Comparison of ENCODE assay signal across 17 mouse cellular contexts in the genomic region with DNA sequence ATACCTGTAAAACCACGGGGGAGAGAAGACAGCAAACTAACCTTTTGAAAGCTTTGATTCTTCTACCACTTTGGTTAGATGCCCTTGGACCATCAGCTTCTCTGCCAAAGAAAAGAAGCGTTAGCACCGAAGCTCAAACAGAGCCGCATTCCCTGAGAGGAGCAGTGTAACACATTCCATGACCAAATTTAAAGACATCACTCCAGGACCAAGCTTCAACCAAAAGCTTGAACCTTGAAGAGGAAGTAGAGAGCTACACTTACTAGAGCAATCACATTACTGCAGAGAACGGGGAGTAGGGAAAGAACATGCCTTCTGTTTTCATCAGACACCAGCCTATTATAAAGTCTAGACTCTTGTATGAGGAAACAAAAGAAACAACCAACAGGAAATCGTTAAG.
DNase-seq lines count a peak whose midpoint lies in the region; ATAC-seq lines count a peak whose summit lies in the region.
"Had no signal": no experiment of that assay in that cellular context is flagged by ENCODE, and none has a peak within 500 bp of the region (broad histone marks: within the 10 kb centered on the region; RNA-seq: fewer than 3 reads in every experiment).

No protein-coding gene starts in this region.

- intact Hi-C loops in left cerebral cortex, postnatal 10 days (cut with DNase I): no loop called here

- no peaks in the 10 kb centered on the region for H3K4me1 ChIP-seq in kidney, embryonic 15.5 days
- no peaks in the 10 kb centered on the region for H3K4me1 ChIP-seq in midbrain, embryonic 11.5 days (ENCODE audit: control insufficient read depth, insufficient read depth, low read length)
- H3K4me1 ChIP-seq in midbrain, embryonic 16.5 days (ENCODE audit: control insufficient read depth, insufficient read depth, low read length): no peaks in the 10 kb centered on the region
- peaks cover 16% of the 10 kb centered on the region for H3K4me1 ChIP-seq in heart, embryonic 16.5 days (ENCODE audit: control insufficient read depth, insufficient read depth, low read length)
- H3K4me1 ChIP-seq in stomach, embryonic 16.5 days (ENCODE audit: control insufficient read depth, insufficient read depth, low read length): peaks cover 5% of the 10 kb centered on the region; the same call in 1 of the 2 replicates
- H3K4me1 ChIP-seq: hindbrain, embryonic 12.5 days; midbrain, embryonic 10.5 days had no signal

- peaks cover 16% of the 10 kb centered on the region; the same call in 1 of the 2 replicates for H3K36me3 ChIP-seq in kidney, embryonic 15.5 days
- H3K36me3 ChIP-seq in midbrain, embryonic 11.5 days (ENCODE audit: control insufficient read depth, insufficient read depth, low read length): no peaks in the 10 kb centered on the region
- no peaks in the 10 kb centered on the region for H3K36me3 ChIP-seq in midbrain, embryonic 16.5 days (ENCODE audit: control insufficient read depth, insufficient read depth, low read length)
- peaks cover 4% of the 10 kb centered on the region; the same call in 1 of the 2 replicates for H3K36me3 ChIP-seq in heart, embryonic 16.5 days (ENCODE audit: control insufficient read depth, insufficient read depth)
- H3K36me3 ChIP-seq in stomach, embryonic 16.5 days (ENCODE audit: control insufficient read depth, insufficient read depth, low read length): peaks cover 4% of the 10 kb centered on the region; the same call in 1 of the 2 replicates
- H3K36me3 ChIP-seq: hindbrain, embryonic 12.5 days had no signal

- H3K9ac ChIP-seq in kidney, embryonic 15.5 days: no peak overlapping the region
- H3K9ac ChIP-seq in midbrain, embryonic 11.5 days (ENCODE audit: low read length): no peak overlapping the region
- no peak overlapping the region for H3K9ac ChIP-seq in midbrain, embryonic 16.5 days (ENCODE audit: low read depth, low read length)
- H3K9ac ChIP-seq in heart, embryonic 16.5 days (ENCODE audit: low read length): peak overlapping the region; percentile 66
- no peak overlapping the region for H3K9ac ChIP-seq in stomach, embryonic 16.5 days (ENCODE audit: low read length)
- H3K9ac ChIP-seq: hindbrain, embryonic 12.5 days had no signal

- DNase-seq in kidney, adult 11 months: no peak
- peak; percentile 28 for DNase-seq in midbrain, embryonic 11.5 days (ENCODE audit: low spot score, missing footprints)
- DNase-seq in left cerebral cortex, postnatal 10 days (ENCODE audit: extremely low spot score in 1 of 2, low spot score in 2 of 2): no peak
- no peak for DNase-seq in frontal cortex, postnatal 36 days (ENCODE audit: low spot score in 2 of 2)
- DNase-seq: cerebellum, adult 2 months; gastrocnemius, postnatal 14 days; kidney, adult 8-10 months; right cerebral cortex, postnatal 14 days; thymus, postnatal 4 days had no signal

- H3K27ac ChIP-seq in kidney, embryonic 15.5 days: peak overlapping the region; percentile 20; the same call in 1 of the 2 replicates
- no peak overlapping the region for H3K27ac ChIP-seq in midbrain, embryonic 11.5 days (ENCODE audit: low read depth, low read length)
- H3K27ac ChIP-seq in midbrain, embryonic 16.5 days (ENCODE audit: low read length): no peak overlapping the region
- H3K27ac ChIP-seq in heart, embryonic 16.5 days (ENCODE audit: low read length): peak overlapping the region; percentile 92
- H3K27ac ChIP-seq in stomach, embryonic 16.5 days (ENCODE audit: low read length): peak overlapping the region; percentile 83
- H3K27ac ChIP-seq: hindbrain, embryonic 12.5 days; midbrain, embryonic 10.5 days had no signal

- H3K27me3 ChIP-seq in kidney, embryonic 15.5 days: no peaks in the 10 kb centered on the region
- H3K27me3 ChIP-seq in midbrain, embryonic 11.5 days (ENCODE audit: control insufficient read depth, insufficient read depth, low read length): no peaks in the 10 kb centered on the region
- H3K27me3 ChIP-seq in midbrain, embryonic 16.5 days (ENCODE audit: control insufficient read depth, insufficient read depth, low read depth, low read length): no peaks in the 10 kb centered on the region
- H3K27me3 ChIP-seq in heart, embryonic 16.5 days (ENCODE audit: control insufficient read depth, insufficient read depth, low read length): no peaks in the 10 kb centered on the region
- no peaks in the 10 kb centered on the region for H3K27me3 ChIP-seq in stomach, embryonic 16.5 days (ENCODE audit: control insufficient read depth, insufficient read depth, low read length)
- H3K27me3 ChIP-seq: hindbrain, embryonic 12.5 days had no signal

- ATAC-seq in kidney, embryonic 15.5 days (replicated peaks; ENCODE audit: low FRiP score): no peak
- no peak for ATAC-seq in midbrain, embryonic 11.5 days (ENCODE audit: low FRiP score)
- no peak for ATAC-seq in midbrain, embryonic 16.5 days
- ATAC-seq in heart, embryonic 16.5 days (replicated peaks; ENCODE audit: extremely low read depth, insufficient read depth, low FRiP score): peak; percentile 47; the same call in 1 of the 2 replicates
- ATAC-seq in stomach, embryonic 16.5 days (ENCODE audit: insufficient read depth, low FRiP score): no peak
- ATAC-seq: forebrain, embryonic 14.5 days had no signal

- 82% methylated on average over 6 of the region's 6 CpGs for WGBS in kidney, embryonic 15.5 days
- WGBS in midbrain, embryonic 11.5 days: 86% methylated on average over 6 of the region's 6 CpGs
- WGBS in midbrain, embryonic 16.5 days: 82% methylated on average over 6 of the region's 6 CpGs
- WGBS in heart, embryonic 16.5 days: 42% methylated on average over 6 of the region's 6 CpGs
- WGBS in stomach, embryonic 16.5 days: 69% methylated on average over 6 of the region's 6 CpGs

- H3K4me2 ChIP-seq in kidney, embryonic 15.5 days: no peak overlapping the region
- no peak overlapping the region for H3K4me2 ChIP-seq in midbrain, embryonic 11.5 days
- no peak overlapping the region for H3K4me2 ChIP-seq in midbrain, embryonic 16.5 days (ENCODE audit: low read length)
- peak overlapping the region; percentile 49 for H3K4me2 ChIP-seq in heart, embryonic 16.5 days (ENCODE audit: low read depth, low read length)
- H3K4me2 ChIP-seq in stomach, embryonic 16.5 days (ENCODE audit: low read depth, low read length): no peak overlapping the region
- H3K4me2 ChIP-seq: hindbrain, embryonic 12.5 days had no signal

- H3K9me3 ChIP-seq in kidney, embryonic 15.5 days (replicated peaks): no peaks in the 10 kb centered on the region
- no peaks in the 10 kb centered on the region for H3K9me3 ChIP-seq in midbrain, embryonic 11.5 days (ENCODE audit: control insufficient read depth, low read length)
- no peaks in the 10 kb centered on the region for H3K9me3 ChIP-seq in midbrain, embryonic 16.5 days (replicated peaks; ENCODE audit: control insufficient read depth, low read length, poor library complexity, severe bottlenecking)
- H3K9me3 ChIP-seq in heart, embryonic 16.5 days (replicated peaks; ENCODE audit: control insufficient read depth, low read length): no peaks in the 10 kb centered on the region
- H3K9me3 ChIP-seq in stomach, embryonic 16.5 days (replicated peaks; ENCODE audit: control insufficient read depth, low read length): no peaks in the 10 kb centered on the region
- H3K9me3 ChIP-seq: hindbrain, embryonic 12.5 days; midbrain, embryonic 10.5 days had no signal

- no peak overlapping the region for H3K4me3 ChIP-seq in kidney, embryonic 15.5 days (replicated peaks)
- no peak overlapping the region for H3K4me3 ChIP-seq in midbrain, embryonic 11.5 days (ENCODE audit: low read depth, low read length)
- no peak overlapping the region for H3K4me3 ChIP-seq in midbrain, embryonic 16.5 days (ENCODE audit: low read depth, low read length)
- peak overlapping the region; percentile 46 for H3K4me3 ChIP-seq in heart, embryonic 16.5 days (ENCODE audit: low read length)
- peak overlapping the region; percentile 26; the same call in 1 of the 2 replicates for H3K4me3 ChIP-seq in stomach, embryonic 16.5 days (replicated peaks; ENCODE audit: low read length)
- H3K4me3 ChIP-seq: hindbrain, embryonic 12.5 days; midbrain, embryonic 10.5 days; myocyte had no signal

Comparison
In these comparisons a context has a peak if more than half of its experiments do, and no peak if none do; other contexts are left out.
1. H3K27ac ChIP-seq: peak in kidney, embryonic 15.5 days (single experiment), heart, embryonic 16.5 days (single experiment) and stomach, embryonic 16.5 days (single experiment); none in midbrain, embryonic 11.5 days (single experiment) and midbrain, embryonic 16.5 days (single experiment).
2. H3K4me3 ChIP-seq: peak in heart, embryonic 16.5 days (single experiment) and stomach, embryonic 16.5 days (single experiment); none in kidney, embryonic 15.5 days (single experiment), midbrain, embryonic 11.5 days (single experiment) and midbrain, embryonic 16.5 days (single experiment).